Mouse (Mus musculus): ENCODE measurements at regions not wholly inside any gene's neighbourhood (a gene's known extent, or its start where the extent isn't known, plus 50 kb on each side); places are given as distances from the start of the nearest gene placed in this dataset.

DNA sequence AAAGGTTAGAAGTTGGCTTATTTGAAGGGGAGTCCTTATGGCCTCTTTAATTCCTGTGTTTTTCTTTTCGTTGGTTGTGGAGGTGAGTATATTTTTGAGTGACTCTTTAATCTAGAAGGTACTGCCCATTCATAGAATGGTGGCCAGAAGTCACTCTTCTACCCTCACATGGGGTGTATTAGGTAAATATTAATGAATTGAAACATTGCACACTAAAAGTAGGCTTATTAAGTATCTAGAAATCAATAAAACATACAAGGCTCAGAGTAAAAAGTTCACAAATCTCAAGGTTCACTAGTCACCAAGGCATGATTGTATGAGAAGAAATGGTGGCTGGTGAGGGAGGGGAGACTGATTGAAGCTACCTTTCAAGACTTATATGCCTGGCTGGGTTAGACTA, 1167.1 kb downstream of the Sorcs3 start:
- WGBS: 69% methylated on average over 1 of the region's 1 CpGs
- H3K9me3 ChIP-seq (ENCODE audit: control insufficient read depth, low read length): no peaks in the 10 kb centered on the region

DNA sequence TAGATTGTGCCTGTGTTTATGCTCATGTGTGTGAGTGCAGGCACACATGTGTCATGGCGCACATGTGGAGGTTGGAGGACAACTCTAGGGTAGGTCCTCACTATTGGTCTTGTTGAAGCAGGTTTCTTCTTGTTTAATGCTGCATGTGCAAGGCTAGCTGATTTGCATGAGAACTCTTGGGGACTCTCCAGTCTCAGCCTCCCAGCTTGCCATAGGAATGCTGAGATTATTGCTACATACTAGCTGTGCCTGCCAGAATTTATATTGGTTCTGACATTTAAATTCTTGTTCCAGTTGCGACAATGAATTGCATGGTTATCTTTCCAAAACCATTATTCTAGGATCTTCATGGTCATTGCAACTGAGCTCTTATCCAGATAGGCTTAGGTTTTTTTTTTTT, 1168.5 kb downstream of the Sorcs3 start:
- no peak for ATAC-seq (ENCODE audit: low read depth)
- Histone ChIP-seq H3K9ac (ENCODE audit: low read depth, low read length) (no peak overlapping the region), H3K27me3 (replicated peaks; ENCODE audit: control insufficient read depth, insufficient read depth, low read length) (no peaks in the 10 kb centered on the region), H3K27ac (replicated peaks; ENCODE audit: low read depth, low read length) (no peak overlapping the region), H3K36me3 (ENCODE audit: control insufficient read depth, insufficient read depth, low read length) (no peaks in the 10 kb centered on the region), H3K4me3 (ENCODE audit: low read depth, low read length) (no peak overlapping the region), H3K4me2 (ENCODE audit: low read depth, low read length) (no peak overlapping the region), H3K4me1 (ENCODE audit: control insufficient read depth, insufficient read depth, low read length) (no peaks in the 10 kb centered on the region), H3K9me3 (ENCODE audit: control insufficient read depth, low read length) (no peaks in the 10 kb centered on the region)
- DNase-seq (ENCODE audit: low spot score): no peak
- 83% methylated on average over 2 of the region's 2 CpGs for WGBS

More for the DNA sequence above, 1167.1 kb downstream of the Sorcs3 start:
- no peak for ATAC-seq (ENCODE audit: low read depth)
- Histone ChIP-seq H3K36me3 (ENCODE audit: control insufficient read depth, insufficient read depth, low read length) (no peaks in the 10 kb centered on the region), H3K4me2 (ENCODE audit: low read depth, low read length) (no peak overlapping the region), H3K4me3 (ENCODE audit: low read depth, low read length) (no peak overlapping the region), H3K27ac (replicated peaks; ENCODE audit: low read depth, low read length) (no peak overlapping the region), H3K4me1 (ENCODE audit: control insufficient read depth, insufficient read depth, low read length) (no peaks in the 10 kb centered on the region), H3K27me3 (replicated peaks; ENCODE audit: control insufficient read depth, insufficient read depth, low read length) (no peaks in the 10 kb centered on the region), H3K9ac (ENCODE audit: low read depth, low read length) (no peak overlapping the region)
- DNase-seq (ENCODE audit: low spot score): no peak

DNA sequence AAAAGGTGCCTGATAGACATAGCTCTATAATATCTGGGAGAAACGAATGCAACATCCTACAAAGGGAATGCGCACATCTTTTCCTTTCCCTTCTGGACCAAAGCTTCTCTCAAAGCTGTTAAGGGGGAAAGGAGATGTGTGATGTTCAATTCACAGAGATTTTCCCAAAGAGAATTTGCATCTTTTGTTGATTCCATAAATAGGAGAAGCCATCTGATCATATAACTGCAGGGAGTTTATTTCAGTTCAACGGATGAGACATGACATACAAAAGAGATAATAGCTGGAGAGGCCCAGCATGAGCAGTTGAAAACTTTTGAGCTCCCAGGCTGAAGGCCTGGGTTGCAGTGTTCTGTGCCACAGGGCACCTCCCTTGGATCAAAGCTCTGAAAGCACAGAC, 1169.1 kb downstream of the Sorcs3 start:
- Histone ChIP-seq H3K27me3 (replicated peaks; ENCODE audit: control insufficient read depth, insufficient read depth, low read length) (no peaks in the 10 kb centered on the region), H3K36me3 (ENCODE audit: control insufficient read depth, insufficient read depth, low read length) (no peaks in the 10 kb centered on the region), H3K9ac (ENCODE audit: low read depth, low read length) (no peak overlapping the region), H3K9me3 (ENCODE audit: control insufficient read depth, low read length) (no peaks in the 10 kb centered on the region), H3K27ac (replicated peaks; ENCODE audit: low read depth, low read length) (no peak overlapping the region), H3K4me2 (ENCODE audit: low read depth, low read length) (no peak overlapping the region), H3K4me1 (ENCODE audit: control insufficient read depth, insufficient read depth, low read length) (no peaks in the 10 kb centered on the region), H3K4me3 (ENCODE audit: low read depth, low read length) (no peak overlapping the region)
- WGBS: 93% methylated on average over 3 of the region's 3 CpGs
- ATAC-seq (ENCODE audit: low read depth): no peak
- DNase-seq (ENCODE audit: low spot score): no peak

DNA sequence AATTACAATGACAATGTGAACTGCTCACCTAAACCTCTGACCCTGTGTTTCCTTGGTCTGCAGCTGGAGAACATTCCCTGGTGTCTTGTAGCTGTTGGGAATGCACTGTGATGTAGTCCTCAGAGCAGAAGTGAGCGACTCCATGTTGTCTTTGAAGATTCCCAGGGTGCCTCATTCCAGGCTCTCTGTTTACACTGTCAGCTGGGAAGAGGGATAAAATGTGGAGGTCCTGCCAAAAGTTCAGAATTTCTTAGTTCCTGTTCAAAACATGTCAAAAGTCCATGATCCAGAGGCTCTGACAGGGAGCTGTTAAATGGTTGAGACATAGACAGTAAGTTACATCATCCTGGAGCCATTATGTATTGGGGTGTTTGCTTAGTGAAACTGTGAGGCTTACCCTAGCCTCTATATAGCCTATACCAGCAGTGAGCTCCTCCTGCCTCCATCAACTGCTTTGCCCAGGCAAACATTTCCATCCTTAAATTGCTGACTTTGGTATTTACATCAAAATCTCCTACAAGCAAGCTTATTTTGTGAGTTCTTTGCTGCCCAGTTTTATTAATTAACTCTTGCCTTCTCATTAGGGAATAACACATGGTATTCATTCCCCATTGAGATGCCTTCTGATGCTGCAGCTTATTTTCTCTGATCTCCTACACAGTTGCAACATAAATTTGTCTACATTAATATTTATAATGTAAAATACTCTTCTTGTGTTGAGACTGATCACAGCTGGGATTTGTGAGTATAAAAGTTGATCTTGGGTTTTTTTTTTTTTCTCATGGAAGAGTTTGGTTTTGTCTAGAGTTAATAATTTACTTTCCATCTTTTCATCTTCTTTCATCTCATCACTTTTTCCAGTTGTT, 1170.2 kb downstream of the Sorcs3 start:
- ATAC-seq (ENCODE audit: low read depth) (no peak), DNase-seq (ENCODE audit: low spot score) (no peak)
- Histone ChIP-seq H3K27ac (replicated peaks; ENCODE audit: low read depth, low read length) (no peak overlapping the region), H3K9ac (ENCODE audit: low read depth, low read length) (no peak overlapping the region), H3K36me3 (ENCODE audit: control insufficient read depth, insufficient read depth, low read length) (no peaks in the 10 kb centered on the region), H3K4me1 (ENCODE audit: control insufficient read depth, insufficient read depth, low read length) (no peaks in the 10 kb centered on the region), H3K9me3 (ENCODE audit: control insufficient read depth, low read length) (no peaks in the 10 kb centered on the region), H3K4me2 (ENCODE audit: low read depth, low read length) (no peak overlapping the region), H3K4me3 (ENCODE audit: low read depth, low read length) (no peak overlapping the region), H3K27me3 (replicated peaks; ENCODE audit: control insufficient read depth, insufficient read depth, low read length) (no peaks in the 10 kb centered on the region)
- 39% methylated on average over 1 of the region's 1 CpGs for WGBS

DNA sequence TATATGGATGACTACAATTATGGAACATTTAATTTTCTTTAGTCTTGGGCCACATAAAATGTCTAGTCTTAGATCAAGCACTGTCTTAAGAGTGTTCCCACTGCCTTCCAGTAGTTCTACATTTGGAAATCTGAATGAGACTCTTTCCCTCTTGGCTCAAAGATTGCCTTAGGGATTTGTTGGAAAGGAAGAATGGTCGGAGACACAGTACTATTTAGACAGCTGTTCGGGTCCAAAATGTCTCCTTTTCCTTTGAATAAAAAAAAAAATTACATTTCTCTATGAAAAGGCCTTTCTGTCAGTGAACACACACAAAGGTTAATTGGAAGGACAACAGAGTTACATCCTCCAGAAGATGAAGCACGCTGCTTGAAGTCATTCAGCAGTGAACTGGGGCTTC, 1173.8 kb downstream of the Sorcs3 start:
- no peak overlapping the region for H3K27ac ChIP-seq (replicated peaks; ENCODE audit: low read depth, low read length)
- no peak for ATAC-seq (ENCODE audit: low read depth)
- no peaks in the 10 kb centered on the region for H3K36me3 ChIP-seq (ENCODE audit: control insufficient read depth, insufficient read depth, low read length)
- no peaks in the 10 kb centered on the region for H3K9me3 ChIP-seq (ENCODE audit: control insufficient read depth, low read length)
- H3K9ac ChIP-seq (ENCODE audit: low read depth, low read length): no peak overlapping the region
- no peaks in the 10 kb centered on the region for H3K4me1 ChIP-seq (ENCODE audit: control insufficient read depth, insufficient read depth, low read length)
- DNase-seq (ENCODE audit: low spot score): no peak
- no peak overlapping the region for H3K4me2 ChIP-seq (ENCODE audit: low read depth, low read length)
- no peaks in the 10 kb centered on the region for H3K27me3 ChIP-seq (replicated peaks; ENCODE audit: control insufficient read depth, insufficient read depth, low read length)
- WGBS: 31% methylated on average over 3 of the region's 3 CpGs
- H3K4me3 ChIP-seq (ENCODE audit: low read depth, low read length): no peak overlapping the region

DNA sequence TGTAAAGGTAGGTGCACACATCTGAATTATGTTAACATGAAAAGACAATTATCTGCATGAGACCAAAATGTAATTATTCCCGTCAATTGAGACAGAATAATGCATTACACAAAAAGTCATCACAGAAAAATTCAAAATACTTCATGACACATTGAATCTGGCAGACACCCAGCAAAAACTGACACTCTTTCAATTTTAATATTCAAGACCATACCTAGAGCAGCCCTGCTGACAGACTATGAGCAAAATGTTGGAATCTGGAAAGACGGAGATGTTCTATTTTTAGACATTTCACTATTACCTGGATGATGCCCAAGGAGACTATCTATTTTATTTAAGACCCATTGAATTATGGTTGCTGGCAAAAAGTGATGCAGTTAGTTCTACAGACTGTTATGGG, 1190.4 kb downstream of the Sorcs3 start:
- no peaks in the 10 kb centered on the region for H3K36me3 ChIP-seq (ENCODE audit: control insufficient read depth, insufficient read depth, low read length)
- no peak overlapping the region for H3K9ac ChIP-seq (ENCODE audit: low read depth, low read length)
- H3K4me2 ChIP-seq (ENCODE audit: low read depth, low read length): no peak overlapping the region
- H3K4me3 ChIP-seq (ENCODE audit: low read depth, low read length): no peak overlapping the region
- no peak for ATAC-seq (ENCODE audit: low read depth)
- H3K27me3 ChIP-seq (replicated peaks; ENCODE audit: control insufficient read depth, insufficient read depth, low read length): no peaks in the 10 kb centered on the region
- H3K4me1 ChIP-seq (ENCODE audit: control insufficient read depth, insufficient read depth, low read length): no peaks in the 10 kb centered on the region
- no peak for DNase-seq (ENCODE audit: low spot score)
- WGBS: 58% methylated on average over 2 of the region's 2 CpGs
- no peak overlapping the region for H3K27ac ChIP-seq (replicated peaks; ENCODE audit: low read depth, low read length)
- H3K9me3 ChIP-seq (ENCODE audit: control insufficient read depth, low read length): no peaks in the 10 kb centered on the region

DNA sequence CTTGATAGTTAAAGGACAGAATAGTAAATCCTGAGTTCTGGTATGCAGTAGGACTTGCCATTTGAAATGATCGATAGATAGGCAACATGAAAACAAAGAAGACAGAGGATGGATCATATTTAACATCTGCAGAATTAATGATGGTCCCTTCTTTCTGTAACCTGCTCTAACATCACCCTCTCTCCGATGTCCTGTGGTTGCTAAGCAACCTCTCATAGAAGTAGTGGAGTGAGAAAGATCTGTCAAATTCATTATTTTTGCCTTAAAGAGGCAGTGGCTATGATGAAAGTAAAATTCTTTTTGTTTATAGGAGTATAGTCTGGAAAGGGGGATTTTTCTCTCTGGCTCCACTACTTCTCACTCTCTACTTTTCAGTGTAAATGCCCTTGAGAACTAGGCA, 1209.5 kb downstream of the Sorcs3 start:
- 73% methylated on average over 2 of the region's 2 CpGs for WGBS
- ATAC-seq (ENCODE audit: low read depth): no peak

DNA sequence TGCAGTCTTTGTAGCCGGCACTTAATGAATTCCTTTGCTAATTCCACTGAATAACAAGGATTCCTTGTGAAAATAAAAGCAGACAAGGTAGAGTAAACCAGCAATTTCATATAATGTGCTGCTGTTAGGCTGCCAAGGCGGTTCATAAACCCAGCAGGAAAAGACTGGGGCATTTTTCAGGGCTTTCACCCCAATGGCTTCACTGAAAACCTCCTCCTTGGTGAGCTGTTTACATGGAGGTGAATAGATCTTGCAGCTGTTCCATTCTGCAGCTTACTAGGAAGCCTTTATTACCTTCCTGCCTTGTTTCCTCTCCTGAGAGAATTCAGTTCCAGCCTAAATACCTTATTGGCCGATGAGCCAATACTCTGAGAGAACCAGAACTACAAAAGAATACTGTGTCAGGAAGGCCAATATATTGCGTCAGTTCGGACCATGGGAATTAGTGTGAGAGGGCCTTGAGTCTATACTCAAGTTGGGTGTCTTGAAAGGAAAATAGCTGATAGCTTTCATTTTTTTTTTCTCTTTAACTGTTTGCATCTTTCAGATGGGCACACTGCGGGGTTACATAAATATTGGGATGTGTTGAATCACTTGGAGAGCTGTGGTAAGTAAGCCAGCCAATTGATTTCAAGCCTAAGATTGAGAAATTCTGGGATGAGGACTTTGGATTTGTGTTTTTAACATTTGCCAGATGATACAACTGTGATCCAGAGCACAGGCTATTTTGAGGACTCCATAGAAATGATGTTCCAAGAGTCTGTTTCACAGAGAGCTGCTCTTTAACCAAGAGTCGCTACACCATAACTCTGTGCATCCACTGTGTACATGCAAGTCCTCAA, 1217.5 kb downstream of the Sorcs3 start:
- Histone ChIP-seq H3K4me2 (ENCODE audit: low read depth, low read length) (no peak overlapping the region), H3K36me3 (ENCODE audit: control insufficient read depth, insufficient read depth, low read length) (no peaks in the 10 kb centered on the region), H3K4me3 (ENCODE audit: low read depth, low read length) (no peak overlapping the region), H3K9me3 (ENCODE audit: control insufficient read depth, low read length) (peaks cover 6% of the 10 kb centered on the region; the same call in 1 of the 2 replicates), H3K9ac (ENCODE audit: low read depth, low read length) (no peak overlapping the region), H3K4me1 (ENCODE audit: control insufficient read depth, insufficient read depth, low read length) (no peaks in the 10 kb centered on the region), H3K27me3 (replicated peaks; ENCODE audit: control insufficient read depth, insufficient read depth, low read length) (no peaks in the 10 kb centered on the region), H3K27ac (replicated peaks; ENCODE audit: low read depth, low read length) (no peak overlapping the region)
- 72% methylated on average over 7 of the region's 7 CpGs for WGBS
- no peak for ATAC-seq (ENCODE audit: low read depth)
- peak; percentile 16 for DNase-seq (ENCODE audit: low spot score)

More for the DNA sequence above, 1209.5 kb downstream of the Sorcs3 start:
- Histone ChIP-seq H3K27ac (replicated peaks; ENCODE audit: low read depth, low read length) (no peak overlapping the region), H3K4me1 (ENCODE audit: control insufficient read depth, insufficient read depth, low read length) (no peaks in the 10 kb centered on the region), H3K4me2 (ENCODE audit: low read depth, low read length) (no peak overlapping the region), H3K4me3 (ENCODE audit: low read depth, low read length) (no peak overlapping the region), H3K27me3 (replicated peaks; ENCODE audit: control insufficient read depth, insufficient read depth, low read length) (no peaks in the 10 kb centered on the region), H3K9me3 (ENCODE audit: control insufficient read depth, low read length) (peaks cover under 1% of the 10 kb centered on the region; the same call in 1 of the 2 replicates), H3K36me3 (ENCODE audit: control insufficient read depth, insufficient read depth, low read length) (no peaks in the 10 kb centered on the region), H3K9ac (ENCODE audit: low read depth, low read length) (no peak overlapping the region)
- DNase-seq (ENCODE audit: low spot score): no peak

Data from embryonic facial prominence, embryonic 14.5 days (tissue).